Mouse (Mus musculus) embryonic fibroblast, embryonic 13.5 days (primary cell): ENCODE measurements around the gene Trp63.

Experiments used
- CTCF ChIP-seq: IDR thresholded peaks from 2 replicates; pipeline ENCODE4 v1.5.1; 2011; ENCODE audit warnings: mild to moderate bottlenecking, control low read depth, low read length, moderate library complexity, borderline replicate concordance; ENCODE audit not compliant: insufficient read depth
- POLR2A ChIP-seq: IDR thresholded peaks from 2 replicates; pipeline ENCODE4 v1.6.1; 2011; ENCODE audit warnings: low read depth, mild to moderate bottlenecking, control low read depth, low read length, moderate library complexity

DNA sequence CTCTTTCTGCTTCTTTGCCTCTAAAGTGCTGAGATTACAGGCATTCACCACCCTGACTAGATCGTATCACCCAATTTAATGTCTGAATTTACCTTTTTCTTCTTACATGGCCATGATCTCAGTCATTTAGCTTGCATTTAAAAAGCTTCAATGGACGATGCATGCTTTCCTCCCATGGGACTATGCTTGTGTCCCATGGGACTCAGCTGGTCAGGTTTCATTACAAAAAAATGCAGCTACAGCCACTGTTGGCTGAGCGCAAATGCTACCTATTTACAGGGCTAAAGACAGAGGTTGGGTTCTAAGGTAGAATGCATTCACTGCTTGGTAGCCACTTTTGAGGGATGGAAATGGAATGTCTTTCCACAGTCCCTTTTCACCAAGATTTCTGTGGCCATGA, 32.2 kb downstream of the Trp63 start:
- TF ChIP-seq POLR2A: no peak
- TF ChIP-seq CTCF: no peak
